Mouse (Mus musculus) cerebellum, adult 9-10 months (tissue): ENCODE measurements around the gene Olfr555.
"Not testable (repeated sequence)": the region's sequence is repeated elsewhere in the genome, so short reads cannot be mapped to it uniquely, and the experiment has no call there.

ENCODE experiments used
- DNase-seq: peaks from one replicate; pipeline ENCODE4 v3.0.0; 2022

Olfr555 gene

DNA sequence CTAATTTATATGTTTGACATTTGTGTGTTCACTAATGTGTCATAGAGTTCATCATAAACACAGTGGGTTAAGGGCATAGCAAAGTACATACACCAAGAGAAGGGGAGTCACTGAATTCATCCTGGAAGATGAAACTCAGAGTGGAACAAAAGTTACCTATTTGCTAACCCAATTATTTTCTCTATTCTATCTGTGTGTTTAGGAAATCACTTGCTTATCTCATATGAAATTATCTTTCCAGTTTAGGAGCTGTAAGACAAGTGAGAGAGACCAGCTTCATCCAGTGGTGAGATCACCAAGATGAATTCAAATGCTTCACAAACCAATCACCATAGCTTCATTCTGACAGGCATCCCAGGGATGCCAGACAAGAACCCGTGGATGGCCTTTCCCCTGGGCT, at the start of gene Olfr555:
Gene Olfr555 (plus strand): TSS at position 301 of the 400 bp plus-strand sequence.
- DNase-seq: no peak

DNA sequence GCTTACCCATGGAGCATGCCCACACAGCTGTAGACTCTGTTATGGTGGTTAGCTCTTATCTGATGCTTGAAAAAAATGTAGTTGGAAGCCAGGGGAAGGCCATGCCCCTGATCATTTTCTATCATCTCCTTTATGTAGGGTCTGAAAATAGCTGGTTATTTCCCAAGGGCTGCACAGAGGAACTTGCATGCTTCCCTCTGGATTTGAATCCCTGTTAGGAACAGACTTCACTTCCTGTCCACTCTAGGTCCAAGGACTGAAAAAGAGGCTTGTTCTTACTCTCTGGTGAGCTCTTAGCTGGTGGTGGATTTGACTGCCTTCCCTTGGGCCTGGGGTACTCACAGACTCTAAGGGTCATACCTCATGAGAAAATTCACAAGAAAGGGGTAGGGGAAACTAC, 40.5 kb upstream of the Olfr555 start, which contains the start of gene Olfr553:
Gene Olfr553 (minus strand): TSS at position 101 of the 400 bp plus-strand sequence.
- DNase-seq: no peak

- DNase-seq: no peak
Measured at GRCm38 (mm10) chr7:102619608-102620007, 39.0 kb upstream of the Olfr555 start.

DNA sequence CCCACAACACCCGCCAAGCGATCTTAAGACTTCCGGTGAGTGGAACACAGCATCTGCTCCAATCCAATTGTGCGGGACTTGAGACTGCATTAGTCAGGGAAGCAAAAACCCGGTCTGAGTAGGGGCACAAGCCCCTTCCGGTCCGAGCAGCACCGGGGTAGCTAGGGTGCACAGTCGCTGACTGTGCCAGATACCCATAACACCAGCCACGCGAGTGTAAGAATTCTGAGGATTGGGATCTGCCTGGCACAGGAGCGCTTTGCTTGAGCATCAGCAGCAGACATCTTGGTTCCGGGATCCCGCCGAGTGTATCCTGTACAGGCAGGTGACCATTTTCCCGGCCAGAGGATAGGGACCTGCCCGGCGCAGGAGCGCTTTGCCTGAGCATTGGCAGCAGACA, 38.3 kb upstream of the Olfr555 start:
- DNase-seq: peak; percentile 3

DNA sequence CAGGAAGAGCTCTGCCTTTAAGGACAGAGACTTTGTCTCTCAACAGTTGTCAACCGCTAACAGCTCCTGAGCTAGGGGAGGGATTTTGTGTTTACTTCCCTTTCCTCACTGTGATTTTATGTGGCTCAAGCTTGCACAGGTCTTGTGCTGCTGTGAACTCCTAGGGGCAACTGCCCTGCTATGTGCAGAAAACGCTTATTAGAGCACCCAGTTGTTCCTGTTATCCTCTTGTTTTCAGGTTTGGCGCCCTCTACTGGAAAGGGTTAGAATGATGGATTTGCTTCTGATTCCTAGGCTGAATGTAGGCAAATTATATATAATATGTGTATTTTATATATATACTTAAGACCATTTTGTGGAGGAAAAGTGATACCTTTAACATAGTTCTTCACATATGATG, 22.0 kb upstream of the Olfr555 start:
- peak; percentile 39 for DNase-seq

DNA sequence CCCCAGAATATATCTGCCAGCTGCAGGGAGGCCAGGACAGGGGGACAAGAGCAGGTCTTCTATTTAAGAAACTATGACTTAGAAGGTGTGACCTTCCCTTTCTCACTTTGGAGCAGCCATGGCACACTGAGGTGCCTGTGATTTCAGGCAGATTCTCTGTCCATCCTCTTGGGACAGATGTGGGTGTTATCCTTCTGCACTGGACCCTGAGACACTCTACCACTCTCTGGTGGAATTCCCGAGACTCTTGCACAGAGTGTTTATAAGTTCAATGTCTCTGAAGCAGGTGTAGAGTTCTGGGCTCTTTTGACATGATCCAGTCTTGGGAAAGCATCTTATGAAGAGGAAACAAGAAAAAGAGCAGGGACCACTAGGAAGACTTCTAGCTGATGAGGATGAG, 20.5 kb upstream of the Olfr555 start, which contains the start of gene Olfr554:
Gene Olfr554 (plus strand): TSS at position 301 of the 400 bp plus-strand sequence.
- DNase-seq: no peak

- DNase-seq: not testable (repeated sequence)
Measured at GRCm38 (mm10) chr7:102644945-102645344, 13.7 kb upstream of the Olfr555 start.

GRCm38 (mm10) chr7:102664599-102664998, 6.0 kb downstream of the Olfr555 start, which contains the start of gene Olfr556:
Gene Olfr556 (plus strand): TSS chr7:102664899.
- DNase-seq: no peak

DNA sequence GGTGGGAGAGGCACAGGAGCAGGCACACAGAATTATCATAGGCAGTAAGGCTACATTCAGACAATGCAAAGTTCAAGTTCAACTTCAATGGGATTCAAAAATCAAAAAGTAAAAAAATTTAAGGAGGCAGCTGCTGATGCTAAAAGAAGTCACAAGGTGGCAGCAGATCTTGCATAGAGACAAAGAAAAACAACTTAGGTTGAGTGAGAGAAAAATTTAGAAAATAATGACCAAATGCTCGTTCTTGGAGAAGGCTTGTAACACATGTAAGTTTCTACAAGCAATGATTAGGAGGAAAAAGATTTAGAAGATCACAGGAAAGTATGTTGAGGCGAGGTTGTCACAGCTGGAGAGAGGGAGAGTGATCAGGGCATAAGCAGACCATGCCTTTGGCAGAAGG, 6.8 kb downstream of the Olfr555 start:
- DNase-seq: no peak

- no peak for DNase-seq
Measured at GRCm38 (mm10) chr7:102676225-102676624, 17.6 kb downstream of the Olfr555 start.

DNA sequence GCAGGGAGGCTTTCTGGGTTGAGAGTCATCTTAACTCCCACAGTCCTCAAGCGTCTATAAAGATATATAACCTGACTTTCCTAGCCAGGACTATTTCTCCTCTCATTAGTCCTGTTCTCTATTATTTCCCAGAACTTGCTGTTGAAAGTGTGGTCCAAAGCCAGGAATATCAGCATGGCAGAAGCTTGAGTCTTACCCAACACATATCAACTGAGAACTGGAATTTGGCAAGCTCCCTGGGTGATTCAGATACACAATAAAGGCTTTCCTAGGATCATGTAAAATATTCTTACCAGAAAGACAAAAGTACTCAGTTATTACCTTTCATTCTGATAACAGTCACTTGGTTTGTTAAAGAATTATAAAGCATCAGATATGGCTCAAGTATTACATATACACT, 23.3 kb downstream of the Olfr555 start:
- no peak for DNase-seq

DNA sequence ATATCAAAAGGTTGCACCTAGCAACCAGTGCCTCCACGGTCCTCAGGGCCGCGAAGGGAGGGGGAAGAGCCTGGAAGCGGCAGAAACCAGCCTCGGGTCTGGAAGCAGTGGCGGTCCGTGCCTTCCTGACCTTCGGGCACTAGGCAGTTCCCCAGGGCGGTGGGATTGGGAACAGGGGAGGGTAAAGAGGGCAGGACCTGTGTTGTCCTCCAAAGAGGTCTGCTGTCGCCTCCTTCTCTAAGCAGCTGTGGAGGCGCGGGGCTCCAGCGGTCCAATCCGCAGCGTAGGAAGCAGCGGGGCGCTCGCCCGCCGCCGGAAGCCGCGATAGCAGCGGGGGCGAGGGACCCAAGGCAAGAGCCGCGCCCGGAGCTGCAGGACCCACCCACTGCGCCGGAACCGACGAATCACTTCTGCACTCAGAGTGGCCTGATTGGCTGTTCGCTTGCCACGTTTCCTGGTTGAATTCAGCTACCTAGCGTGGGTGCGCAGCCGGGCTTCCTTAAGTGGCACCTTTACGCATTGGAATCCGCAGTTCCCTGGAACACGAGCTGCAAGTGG, 28.4 kb downstream of the Olfr555 start, which contains the start of gene Trim68:
Gene Trim68 (minus strand): TSS at position 384 of the 558 bp plus-strand sequence.
- DNase-seq: peak; percentile 51

DNA sequence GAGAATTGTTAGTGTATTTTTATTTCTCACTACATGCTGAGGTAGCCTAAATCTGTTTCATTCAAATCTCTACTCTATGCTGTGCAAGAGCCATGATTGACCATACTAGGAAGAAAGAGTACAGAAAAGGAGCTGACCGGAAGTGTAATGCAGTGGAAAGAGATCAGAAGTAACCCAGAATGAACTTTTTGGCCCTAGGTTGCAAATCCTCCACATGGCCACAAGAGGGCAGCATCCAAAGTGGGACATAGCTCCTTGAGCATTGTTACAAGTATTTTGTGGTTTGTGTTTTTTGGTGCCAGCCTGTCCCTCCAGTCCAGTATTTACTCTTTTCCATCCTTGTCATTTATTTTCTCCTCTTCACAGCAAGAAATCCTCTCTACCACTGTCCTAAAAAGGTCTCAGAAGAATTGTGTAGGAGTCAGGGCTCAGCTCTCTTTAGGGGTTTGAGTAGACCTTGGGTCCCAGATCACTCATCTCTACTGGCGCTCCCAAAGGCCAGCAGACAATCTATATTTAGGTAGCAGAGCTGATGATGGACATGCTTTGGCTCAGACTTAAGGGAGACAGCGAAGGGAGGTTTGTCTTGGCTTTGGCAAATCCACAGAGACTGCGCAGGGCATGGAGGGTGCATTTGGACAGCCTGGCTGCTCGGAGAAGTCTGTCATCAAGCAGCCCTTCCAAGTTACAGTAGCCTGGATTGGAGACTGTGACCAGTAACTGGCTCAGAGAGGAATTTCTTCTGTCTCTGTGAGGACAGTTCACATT, 36.9 kb downstream of the Olfr555 start, which contains the start of gene Olfr557:
Gene Olfr557 (plus strand): TSS at position 553 of the 768 bp plus-strand sequence.
- DNase-seq: no peak

DNA sequence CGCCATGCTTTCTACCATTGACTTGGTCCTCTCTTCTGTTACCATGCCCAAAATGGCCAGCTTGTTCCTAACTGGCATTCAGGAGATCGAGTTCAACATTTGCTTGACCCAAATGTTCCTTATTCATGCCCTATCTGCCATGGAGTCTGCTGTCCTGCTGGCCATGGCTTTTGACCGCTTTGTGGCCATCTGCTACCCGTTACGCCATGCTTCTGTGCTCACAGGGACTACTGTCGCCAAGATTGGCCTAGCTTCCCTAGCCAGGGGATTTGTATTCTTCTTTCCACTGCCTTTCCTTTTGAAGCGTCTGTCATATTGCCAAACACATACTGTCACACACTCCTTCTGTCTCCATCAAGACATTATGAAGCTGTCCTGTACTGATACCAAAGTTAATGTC, 39.8 kb downstream of the Olfr555 start:
- peak; percentile 39 for DNase-seq

GRCm38 (mm10) chr7:102701915-102702314, 43.3 kb downstream of the Olfr555 start, which contains the start of gene Olfr558:
Gene Olfr558 (plus strand): TSS chr7:102702215.
- DNase-seq: no peak
